Mouse (Mus musculus) erythroblast, embryonic 14.5 days (primary cell): Measurements from ENCODE around the gene Smim12. TPM values are rescaled to one million over a fixed set of nuclear protein-coding genes. Genes with fewer than 3 reads are reported as not detected.

Source experiments
- H3K27me3 ChIP-seq: 2 replicates; pipeline ENCODE4 v1.6.1; 2012; ENCODE audit warnings: inconsistent platforms; ENCODE audit not compliant: control insufficient read depth
- H3K36me3 ChIP-seq: 2 replicates; pipeline ENCODE4 v1.6.1; 2012; ENCODE audit warnings: mild to moderate bottlenecking, inconsistent platforms; ENCODE audit not compliant: control insufficient read depth
- H3K4me1 ChIP-seq: 2 replicates; pipeline ENCODE4 v1.6.1; 2012; ENCODE audit warnings: inconsistent platforms; ENCODE audit not compliant: control insufficient read depth
- H3K4me3 ChIP-seq: replicated peaks from 2 replicates; pipeline ENCODE3; 2012; ENCODE audit warnings: moderate library complexity, mild to moderate bottlenecking, inconsistent platforms
- H3K9me3 ChIP-seq: 2 replicates; pipeline ENCODE4 v1.6.1; 2012; ENCODE audit warnings: low read length, inconsistent platforms, mixed read lengths; ENCODE audit not compliant: control insufficient read depth
- GATA1 ChIP-seq: IDR thresholded peaks from 2 replicates; pipeline ENCODE4 v1.6.1; 2012; ENCODE audit warnings: low read length, inconsistent platforms, mixed read lengths
- TAL1 ChIP-seq: IDR thresholded peaks from 3 replicates; pipeline ENCODE4 v1.6.1; 2012; ENCODE audit warnings: low read length, inconsistent platforms, mixed read lengths
- polyA plus RNA-seq: library from polyadenylated mRNA; stranded (reverse); fragments of >175 nt; gene quantifications from 2 replicates; pipeline ENCODE4 v1.2.3, GENCODE M21; 2012

Gene Smim12
- polyA plus RNA-seq, 1 experiment = 2.9 TPM

- TF ChIP-seq TAL1 = no peak
- TF ChIP-seq GATA1 = no peak
- Histone ChIP-seq H3K27me3 (no peaks in the 10 kb centered on the region), H3K4me1 (no peaks in the 10 kb centered on the region), H3K4me3 (no peak overlapping the region), H3K36me3 (no peaks in the 10 kb centered on the region), H3K9me3 (no peaks in the 10 kb centered on the region)
Measured at GRCm38 (mm10) chr4:127292631-127293030, 49.0 kb downstream of the Smim12 start.

Other genes starting within 250 kb of the Smim12 start
- gene Sfpq, start 222.5 kb upstream of the Smim12 start, polyA plus RNA-seq = 18.9 and 22.2 TPM in 2 replicates
- 0.02 and 0.03 TPM in 2 replicates for gene Zmym1, start 182.6 kb upstream of the Smim12 start, polyA plus RNA-seq
- gene Zmym6, start 166.4 kb upstream of the Smim12 start, polyA plus RNA-seq = 0.02 TPM in 1 of 2 replicates, not detected in the other
- gene Tmem35b, start 120.1 kb upstream of the Smim12 start, polyA plus RNA-seq = 0.06 TPM in 1 of 2 replicates, not detected in the other
- gene Dlgap3, start 74.6 kb upstream of the Smim12 start, polyA plus RNA-seq = not detected in 2 replicates
- not detected in 2 replicates for gene Gja4, start 70.3 kb downstream of the Smim12 start, polyA plus RNA-seq
- not detected in 2 replicates for gene Gjb3, start 87.1 kb downstream of the Smim12 start, polyA plus RNA-seq
- gene Gjb4, start 110.3 kb downstream of the Smim12 start, polyA plus RNA-seq = 0.45 TPM in 1 of 2 replicates, not detected in the other
- gene Gjb5, start 114.4 kb downstream of the Smim12 start, polyA plus RNA-seq = not detected in 2 replicates